Mouse (Mus musculus) A20 (cell line): ENCODE data around the gene Olfr123.

Source experiments
- DNase-seq: peaks from one replicate; pipeline ENCODE4 v3.0.0-alpha.2; 2011; ENCODE audit warnings: low read depth, low spot score

Olfr123 gene

GRCm38 (mm10) chr17:37793229-37793628 lies at the start of gene Olfr123:
Olfr123 (plus strand) TSS chr17:37793529.
- DNase-seq: no peak

GRCm38 (mm10) chr17:37768307-37768706 lies 25.0 kb upstream of the Olfr123 start, which contains the start of gene Olfr122:
Olfr122 (plus strand) TSS chr17:37768607.
- no peak for DNase-seq

- no peak for DNase-seq
Observed at GRCm38 (mm10) chr17:37799588-37799987, 6.3 kb downstream of the Olfr123 start, which contains the start of gene Olfr124. Olfr124 (plus strand) TSS chr17:37799888.

GRCm38 (mm10) chr17:37832649-37833048 lies 39.3 kb downstream of the Olfr123 start, which contains the start of gene Olfr125:
Olfr125 (plus strand) TSS chr17:37832949.
- DNase-seq: no peak

GRCm38 (mm10) chr17:37847183-37847582 lies 53.9 kb downstream of the Olfr123 start, which contains the start of gene Olfr126:
Olfr126 (plus strand) TSS chr17:37847483.
- DNase-seq: no peak
